Mouse (Mus musculus) liver, adult 2 months (tissue): ENCODE results near the gene Olfr354.

Experiments
- CTCF ChIP-seq: fragments of 200-500 bp; IDR thresholded peaks from 2 replicates; pipeline ENCODE4 v1.5.1; 2011; ENCODE audit warnings: low read depth, low read length, control low read depth
- POLR2A ChIP-seq: fragments of 200-500 bp; IDR thresholded peaks from 2 replicates; pipeline ENCODE4 v1.6.1; 2011; ENCODE audit warnings: low read length, control low read depth; ENCODE audit not compliant: insufficient read depth; ENCODE audit errors: extremely low read depth

DNA sequence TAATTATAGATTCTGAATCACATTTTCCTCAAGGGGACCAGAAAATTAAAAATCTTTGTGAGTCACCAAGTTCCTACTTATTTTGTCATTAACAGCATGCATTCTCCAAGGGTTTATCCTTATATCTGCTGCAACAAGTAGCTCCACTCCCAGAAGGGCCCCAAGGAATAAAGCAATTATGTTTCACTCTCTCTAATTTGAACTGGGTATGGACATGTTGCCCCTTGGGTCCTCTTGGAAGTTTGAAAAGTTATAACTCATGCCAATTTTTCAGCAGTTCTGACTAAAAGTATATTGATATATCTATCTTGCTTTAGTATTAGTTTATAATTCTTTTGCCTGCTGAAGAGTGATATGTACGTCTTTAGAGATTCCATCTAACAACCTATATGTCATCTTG, 37.3 kb upstream of the Olfr354 start, which contains the start of gene Olfr352:
- TF ChIP-seq POLR2A, result no peak
- TF ChIP-seq CTCF, result no peak
